Mouse (Mus musculus): ENCODE measurements around the gene Lipc.
A peak's percentile ranks its signal among the peaks of the same experiment; 100 is the strongest.

Lipc gene

GRCm38 (mm10) chr9:70914659-70915355 lies 37.2 kb downstream of the Lipc start:
- DNase-seq (ENCODE audit: low spot score), result no peak

- no peak for DNase-seq (ENCODE audit: low spot score)
Measured at GRCm38 (mm10) chr9:70911163-70911562, 40.9 kb downstream of the Lipc start.

- DNase-seq (ENCODE audit: low spot score), result no peak
Measured at GRCm38 (mm10) chr9:70910351-70910750, 41.7 kb downstream of the Lipc start.

- no peak for DNase-seq (ENCODE audit: low spot score)
Measured at GRCm38 (mm10) chr9:70902821-70903730, 49.0 kb downstream of the Lipc start.

- no peak for DNase-seq (ENCODE audit: low spot score)
Measured at GRCm38 (mm10) chr9:70894201-70894600, 57.8 kb downstream of the Lipc start.

GRCm38 (mm10) chr9:70893526-70893925 lies 58.5 kb downstream of the Lipc start:
- DNase-seq (ENCODE audit: low spot score), result no peak

- DNase-seq (ENCODE audit: low spot score), result no peak
Measured at GRCm38 (mm10) chr9:70892627-70893026, 59.4 kb downstream of the Lipc start.

GRCm38 (mm10) chr9:70891431-70892133 lies 60.4 kb downstream of the Lipc start:
- no peak for DNase-seq (ENCODE audit: low spot score)

- DNase-seq (ENCODE audit: low spot score), result no peak
Measured at GRCm38 (mm10) chr9:70890736-70891135, 61.3 kb downstream of the Lipc start.

GRCm38 (mm10) chr9:70888969-70889368 lies 63.1 kb downstream of the Lipc start:
- peak; percentile 52 for DNase-seq (ENCODE audit: low spot score)

GRCm38 (mm10) chr9:70888556-70888955 lies 63.5 kb downstream of the Lipc start:
- DNase-seq (ENCODE audit: low spot score), result peak; percentile 67

- DNase-seq (ENCODE audit: low spot score), result no peak
Measured at GRCm38 (mm10) chr9:70881982-70882381, 70.0 kb downstream of the Lipc start.

GRCm38 (mm10) chr9:70878823-70879222 lies 73.2 kb downstream of the Lipc start:
- DNase-seq (ENCODE audit: low spot score), result no peak

- DNase-seq (ENCODE audit: low spot score), result no peak
Measured at GRCm38 (mm10) chr9:70878157-70878556, 73.9 kb downstream of the Lipc start.

GRCm38 (mm10) chr9:70875490-70875889 lies 76.5 kb downstream of the Lipc start:
- no peak for DNase-seq (ENCODE audit: low spot score)

- DNase-seq (ENCODE audit: low spot score), result no peak
Measured at GRCm38 (mm10) chr9:70875059-70875458, 77.0 kb downstream of the Lipc start.

- DNase-seq (ENCODE audit: low spot score), result no peak
Measured at GRCm38 (mm10) chr9:70872675-70873074, 79.4 kb downstream of the Lipc start.

GRCm38 (mm10) chr9:70870326-70870725 lies 81.7 kb downstream of the Lipc start:
- no peak for DNase-seq (ENCODE audit: low spot score)

GRCm38 (mm10) chr9:70869169-70869873 lies 82.7 kb downstream of the Lipc start:
- no peak for DNase-seq (ENCODE audit: low spot score)

GRCm38 (mm10) chr9:70867381-70867780 lies 84.6 kb downstream of the Lipc start:
- no peak for DNase-seq (ENCODE audit: low spot score)

- no peak for DNase-seq (ENCODE audit: low spot score)
Measured at GRCm38 (mm10) chr9:70864039-70864438, 88.0 kb downstream of the Lipc start.

GRCm38 (mm10) chr9:70863299-70863698 lies 88.7 kb downstream of the Lipc start:
- DNase-seq (ENCODE audit: low spot score), result peak; percentile 63

All from urinary bladder, postnatal 14 days (tissue).